Comparison of ENCODE assay signal across 21 mouse cellular contexts in the genomic region with DNA sequence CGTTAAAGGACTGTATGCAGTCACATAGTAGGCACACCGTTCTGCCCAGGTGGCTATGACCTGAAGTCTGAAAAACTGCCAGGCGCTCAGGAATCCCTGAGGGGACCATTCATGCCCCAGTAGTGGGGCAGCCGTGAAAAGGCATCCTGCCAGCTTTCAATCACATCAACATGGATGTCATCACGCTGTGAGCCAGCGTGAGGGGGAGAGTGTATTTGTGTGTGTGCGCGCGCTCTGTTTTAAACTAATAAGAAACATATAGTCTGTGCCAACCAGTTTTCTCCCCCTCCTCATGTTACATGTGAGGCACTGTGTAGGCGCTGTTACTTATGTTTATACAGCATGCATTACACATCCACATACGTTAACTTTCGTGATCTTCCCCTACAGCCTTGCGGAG. TPM values are rescaled to one million over a fixed set of nuclear protein-coding genes. Genes with fewer than 3 reads are reported as not detected.
DNase-seq lines count a peak whose midpoint lies in the region; ATAC-seq and TF ChIP-seq lines count a peak whose summit lies in the region.
"Had no signal": no experiment of that assay in that cellular context is flagged by ENCODE, and none has a peak within 500 bp of the region (broad histone marks: within the 10 kb centered on the region; RNA-seq: fewer than 3 reads in every experiment).

No protein-coding gene starts in this region.

- no peak for TF ChIP-seq CTCF in brain, embryonic 14.5 days (IDR thresholded peaks at IDR 0.05; ENCODE audit: borderline replicate concordance, extremely low read depth, insufficient read depth, insufficient read length)

- H3K27ac ChIP-seq in hindbrain, embryonic 10.5 days, result 0 out of 2 replicates have a peak overlapping the region, but pooled peaks have one; percentile 8
- H3K27ac ChIP-seq in hindbrain, embryonic 14.5 days, result no peak overlapping the region
- H3K27ac ChIP-seq in embryonic facial prominence, embryonic 13.5 days, result peak overlapping the region; percentile 74
- no peak overlapping the region for H3K27ac ChIP-seq in forebrain, embryonic 16.5 days (ENCODE audit: low read length)
- H3K27ac ChIP-seq: stomach, embryonic 15.5 days had no signal

- H3K27me3 ChIP-seq in hindbrain, embryonic 10.5 days (ENCODE audit: insufficient read depth, poor library complexity, severe bottlenecking), result no peaks in the 10 kb centered on the region
- H3K27me3 ChIP-seq in hindbrain, embryonic 14.5 days (ENCODE audit: control insufficient read depth, insufficient read depth, low read length), result no peaks in the 10 kb centered on the region
- peaks cover 44% of the 10 kb centered on the region for H3K27me3 ChIP-seq in embryonic facial prominence, embryonic 13.5 days
- no peaks in the 10 kb centered on the region for H3K27me3 ChIP-seq in forebrain, embryonic 16.5 days (replicated peaks; ENCODE audit: control insufficient read depth, insufficient read depth, low read length)
- H3K27me3 ChIP-seq: stomach, embryonic 15.5 days had no signal

- no peak overlapping the region for H3K9ac ChIP-seq in hindbrain, embryonic 14.5 days
- no peak overlapping the region for H3K9ac ChIP-seq in embryonic facial prominence, embryonic 13.5 days
- H3K9ac ChIP-seq in forebrain, embryonic 16.5 days (replicated peaks; ENCODE audit: low read depth, low read length), result no peak overlapping the region
- H3K9ac ChIP-seq: stomach, embryonic 15.5 days had no signal

- H3K4me1 ChIP-seq in hindbrain, embryonic 10.5 days (replicated peaks), result peaks cover 63% of the 10 kb centered on the region
- H3K4me1 ChIP-seq in hindbrain, embryonic 14.5 days (replicated peaks; ENCODE audit: control insufficient read depth, insufficient read depth, low read length), result peaks cover 25% of the 10 kb centered on the region
- peaks cover 49% of the 10 kb centered on the region for H3K4me1 ChIP-seq in embryonic facial prominence, embryonic 13.5 days
- H3K4me1 ChIP-seq in forebrain, embryonic 16.5 days (replicated peaks; ENCODE audit: control insufficient read depth, insufficient read depth, low read length), result peaks cover 17% of the 10 kb centered on the region

- H3K4me2 ChIP-seq in hindbrain, embryonic 14.5 days (replicated peaks), result no peak overlapping the region
- H3K4me2 ChIP-seq in embryonic facial prominence, embryonic 13.5 days, result peak overlapping the region; percentile 34
- H3K4me2 ChIP-seq in forebrain, embryonic 16.5 days (ENCODE audit: low read length), result no peak overlapping the region
- H3K4me2 ChIP-seq: heart, embryonic 11.5 days; stomach, embryonic 15.5 days had no signal

- ATAC-seq in hindbrain, embryonic 14.5 days (ENCODE audit: low FRiP score), result no peak
- ATAC-seq in embryonic facial prominence, embryonic 13.5 days (ENCODE audit: insufficient number of reproducible peaks, insufficient read depth, low FRiP score, low TSS enrichment, low read depth), result peak; percentile 54; the same call in 1 of the 2 replicates
- ATAC-seq in forebrain, embryonic 16.5 days, result peak; percentile 34
- ATAC-seq: CD4-positive, CD25-positive, alpha-beta regulatory T cell, adult 4 months; inflammation-experienced regulatory T-cells, adult 6 months had no signal

- WGBS in hindbrain, embryonic 10.5 days, result 84% methylated on average over 13 of the region's 13 CpGs
- WGBS in hindbrain, embryonic 14.5 days, result 68% methylated on average over 13 of the region's 13 CpGs
- 29% methylated on average over 13 of the region's 13 CpGs for WGBS in embryonic facial prominence, embryonic 13.5 days
- 40% methylated on average over 13 of the region's 13 CpGs for WGBS in forebrain, embryonic 16.5 days

- intact Hi-C loops in gastrocnemius, postnatal 14 days (cut with DNase I; ENCODE audit: low total_unique reads), result no loop called here

- no peak overlapping the region for H3K4me3 ChIP-seq in hindbrain, embryonic 10.5 days
- H3K4me3 ChIP-seq in hindbrain, embryonic 14.5 days (replicated peaks; ENCODE audit: low read length), result no peak overlapping the region
- H3K4me3 ChIP-seq in embryonic facial prominence, embryonic 13.5 days, result no peak overlapping the region
- no peak overlapping the region for H3K4me3 ChIP-seq in forebrain, embryonic 16.5 days (replicated peaks; ENCODE audit: low read length)
- H3K4me3 ChIP-seq: erythroblast, embryonic 14.5 days; stomach, embryonic 15.5 days had no signal

- no peak for TF ChIP-seq POLR2A in brain, embryonic 14.5 days (IDR thresholded peaks at IDR 0.05; ENCODE audit: borderline replicate concordance, extremely low read depth, insufficient read depth, insufficient read length, poor library complexity, severe bottlenecking)

- 0 out of 2 replicates have a peak, but pooled peaks cover 1% of the 10 kb centered on the region for H3K9me3 ChIP-seq in hindbrain, embryonic 10.5 days
- no peaks in the 10 kb centered on the region for H3K9me3 ChIP-seq in hindbrain, embryonic 14.5 days (ENCODE audit: control insufficient read depth, low read length)
- H3K9me3 ChIP-seq in embryonic facial prominence, embryonic 13.5 days, result no peaks in the 10 kb centered on the region
- H3K9me3 ChIP-seq in forebrain, embryonic 16.5 days (ENCODE audit: control insufficient read depth, low read length), result no peaks in the 10 kb centered on the region
- H3K9me3 ChIP-seq: stomach, embryonic 15.5 days had no signal

- DNase-seq in hindbrain, embryonic 10.5 days (ENCODE audit: low spot score), result no peak
- DNase-seq in hindbrain, embryonic 14.5 days (ENCODE audit: low spot score), result no peak
- peak; percentile 66 for DNase-seq in brain, embryonic 14.5 days (ENCODE audit: low read depth)
- no peak for DNase-seq in gastrocnemius, postnatal 14 days
- DNase-seq in thymus, postnatal 25 days, result no peak
- DNase-seq: adrenal gland, postnatal 25 days; cerebellum, adult 9-10 months; heart, postnatal 10 days; kidney, adult 18-20 months; kidney, postnatal 10 days; lung, postnatal 4 days; right cerebral cortex, adult 18-20 months; thymus, postnatal 36 days had no signal

- H3K36me3 ChIP-seq in hindbrain, embryonic 10.5 days, result peaks cover 32% of the 10 kb centered on the region; the same call in 1 of the 2 replicates
- no peaks in the 10 kb centered on the region for H3K36me3 ChIP-seq in hindbrain, embryonic 14.5 days (replicated peaks; ENCODE audit: control insufficient read depth, insufficient read depth)
- H3K36me3 ChIP-seq in embryonic facial prominence, embryonic 13.5 days, result no peaks in the 10 kb centered on the region
- no peaks in the 10 kb centered on the region for H3K36me3 ChIP-seq in forebrain, embryonic 16.5 days (ENCODE audit: control insufficient read depth, insufficient read depth)
- H3K36me3 ChIP-seq: stomach, embryonic 15.5 days had no signal

RNA-seq across cellular contexts. Expression of gene Pknox2, which starts 10.9 kb away (rescaled TPM):
- 35.0 and 40.3 TPM in 2 replicates for polyA plus RNA-seq in hindbrain, embryonic 10.5 days (2016; fragmentation: Nextera tagmentation; extraction: Ambion mirVana)
- 25.1 and 25.8 TPM in 2 replicates for polyA plus RNA-seq in hindbrain, embryonic 14.5 days (2014; fragmentation: Nextera tagmentation; extraction: Ambion mirVana)
- 37.2 and 38.3 TPM in 2 replicates for polyA plus RNA-seq in brain, embryonic 14.5 days (2012; rRNA removed)
- polyA plus RNA-seq in embryonic facial prominence, embryonic 13.5 days (2015; fragmentation: Nextera tagmentation; extraction: Ambion mirVana), result 10.9 and 11.3 TPM in 2 replicates
- 24.5 and 26.9 TPM in 2 replicates for polyA plus RNA-seq in forebrain, embryonic 16.5 days (2015; fragmentation: Nextera tagmentation; extraction: Ambion mirVana)
- 10 to 100 TPM; 27.6 to 31.4 TPM for total RNA-seq in gastrocnemius, postnatal 14 days (2021)
- total RNA-seq: granulocyte monocyte progenitor cell, adult 5-6 weeks had no signal
- polyA plus RNA-seq: CD4-positive, CD25-positive, alpha-beta regulatory T cell, adult 4 months; erythroblast, embryonic 14.5 days; inflammation-experienced regulatory T-cells, adult 6 months had no signal

Comparison
In these comparisons a context has a peak if more than half of its experiments do, and no peak if none do; other contexts are left out.
1. H3K27ac ChIP-seq: peak in hindbrain, embryonic 10.5 days (single experiment) and embryonic facial prominence, embryonic 13.5 days (single experiment); none in hindbrain, embryonic 14.5 days (single experiment) and forebrain, embryonic 16.5 days (single experiment).